Mouse (Mus musculus): ENCODE data around the gene Pigm. TPM values are rescaled to one million over a fixed set of nuclear protein-coding genes. Genes with fewer than 3 reads are reported as not detected.

Gene Pigm
- polyA plus RNA-seq, 1 experiment from 2014 or later, result 4.3 TPM

GRCm38 (mm10) chr1:172423393-172423792 is 47.0 kb downstream of the Pigm start:
- Histone ChIP-seq H3K4me1 (no peaks in the 10 kb centered on the region), H3K9me3 (replicated peaks) (no peaks in the 10 kb centered on the region), H3K4me2 (no peak overlapping the region), H3K27ac (no peak overlapping the region), H3K9ac (no peak overlapping the region), H3K27me3 (replicated peaks) (no peaks in the 10 kb centered on the region), H3K4me3 (no peak overlapping the region), H3K36me3 (no peaks in the 10 kb centered on the region)
- 42% methylated on average over 1 of the region's 1 CpGs for WGBS (ENCODE audit: insufficient replicate concordance)
- no peak for ATAC-seq

GRCm38 (mm10) chr1:172426419-172426818 is 50.1 kb downstream of the Pigm start:
- Histone ChIP-seq H3K27me3 (replicated peaks) (0 out of 2 replicates have a peak, but pooled peaks cover 3% of the 10 kb centered on the region), H3K27ac (no peak overlapping the region), H3K9me3 (replicated peaks) (no peaks in the 10 kb centered on the region), H3K4me2 (no peak overlapping the region), H3K36me3 (no peaks in the 10 kb centered on the region), H3K4me3 (no peak overlapping the region), H3K9ac (no peak overlapping the region), H3K4me1 (0 out of 2 replicates have a peak, but pooled peaks cover under 1% of the 10 kb centered on the region)
- 54% methylated on average over 1 of the region's 1 CpGs for WGBS (ENCODE audit: insufficient replicate concordance)
- no peak for ATAC-seq

- 64% methylated on average over 3 of the region's 3 CpGs for WGBS (ENCODE audit: insufficient replicate concordance)
- H3K4me2 ChIP-seq, result no peak overlapping the region
- H3K4me3 ChIP-seq, result no peak overlapping the region
- no peaks in the 10 kb centered on the region for H3K36me3 ChIP-seq
- H3K9me3 ChIP-seq (replicated peaks), result no peaks in the 10 kb centered on the region
- no peak overlapping the region for H3K27ac ChIP-seq
- 0 out of 2 replicates have a peak, but pooled peaks cover 3% of the 10 kb centered on the region for H3K27me3 ChIP-seq (replicated peaks)
- no peak overlapping the region for H3K9ac ChIP-seq
- ATAC-seq, result no peak
- H3K4me1 ChIP-seq, result peaks cover 14% of the 10 kb centered on the region
Observed at GRCm38 (mm10) chr1:172427841-172428240, 51.5 kb downstream of the Pigm start.

GRCm38 (mm10) chr1:172428614-172429013 is 52.3 kb downstream of the Pigm start:
- Histone ChIP-seq H3K36me3 (no peaks in the 10 kb centered on the region), H3K4me2 (no peak overlapping the region), H3K27me3 (replicated peaks) (0 out of 2 replicates have a peak, but pooled peaks cover 3% of the 10 kb centered on the region), H3K4me3 (no peak overlapping the region), H3K4me1 (peaks cover 18% of the 10 kb centered on the region), H3K27ac (no peak overlapping the region), H3K9ac (no peak overlapping the region), H3K9me3 (replicated peaks) (no peaks in the 10 kb centered on the region)
- no peak for ATAC-seq
- 50% methylated on average over 1 of the region's 1 CpGs for WGBS (ENCODE audit: insufficient replicate concordance)

- Histone ChIP-seq H3K4me2 (no peak overlapping the region), H3K9ac (no peak overlapping the region), H3K4me3 (no peak overlapping the region), H3K27me3 (replicated peaks) (0 out of 2 replicates have a peak, but pooled peaks cover 3% of the 10 kb centered on the region), H3K9me3 (replicated peaks) (no peaks in the 10 kb centered on the region), H3K36me3 (no peaks in the 10 kb centered on the region), H3K27ac (no peak overlapping the region), H3K4me1 (peaks cover 18% of the 10 kb centered on the region)
- ATAC-seq, result no peak
- WGBS (ENCODE audit: insufficient replicate concordance), result 39% methylated on average over 9 of the region's 9 CpGs
Observed at GRCm38 (mm10) chr1:172430731-172431220, 54.4 kb downstream of the Pigm start.

GRCm38 (mm10) chr1:172431836-172432586 is 55.7 kb downstream of the Pigm start:
- H3K4me2 ChIP-seq, result no peak overlapping the region
- no peaks in the 10 kb centered on the region for H3K36me3 ChIP-seq
- ATAC-seq, result no peak; the same call in 1 of the 2 replicates
- WGBS (ENCODE audit: insufficient replicate concordance), result 38% methylated on average over 4 of the region's 4 CpGs
- H3K4me1 ChIP-seq, result peaks cover 18% of the 10 kb centered on the region
- H3K27me3 ChIP-seq (replicated peaks), result 0 out of 2 replicates have a peak, but pooled peaks cover 3% of the 10 kb centered on the region
- H3K27ac ChIP-seq, result no peak overlapping the region
- H3K9me3 ChIP-seq (replicated peaks), result no peaks in the 10 kb centered on the region
- no peak overlapping the region for H3K4me3 ChIP-seq
- no peak overlapping the region for H3K9ac ChIP-seq

GRCm38 (mm10) chr1:172432587-172432955 is 56.2 kb downstream of the Pigm start:
- H3K27ac ChIP-seq, result no peak overlapping the region
- peaks cover 18% of the 10 kb centered on the region for H3K4me1 ChIP-seq
- H3K9me3 ChIP-seq (replicated peaks), result no peaks in the 10 kb centered on the region
- H3K27me3 ChIP-seq (replicated peaks), result 0 out of 2 replicates have a peak, but pooled peaks cover 3% of the 10 kb centered on the region
- no peaks in the 10 kb centered on the region for H3K36me3 ChIP-seq
- no peak overlapping the region for H3K4me3 ChIP-seq
- 69% methylated on average over 3 of the region's 3 CpGs for WGBS (ENCODE audit: insufficient replicate concordance)
- no peak overlapping the region for H3K9ac ChIP-seq
- H3K4me2 ChIP-seq, result no peak overlapping the region
- no peak for ATAC-seq

- H3K9me3 ChIP-seq (replicated peaks), result no peaks in the 10 kb centered on the region
- no peak overlapping the region for H3K9ac ChIP-seq
- H3K4me2 ChIP-seq, result no peak overlapping the region
- H3K4me1 ChIP-seq, result peaks cover 18% of the 10 kb centered on the region
- H3K27ac ChIP-seq, result no peak overlapping the region
- H3K4me3 ChIP-seq, result no peak overlapping the region
- WGBS (ENCODE audit: insufficient replicate concordance), result 56% methylated on average over 20 of the region's 20 CpGs
- 0 out of 2 replicates have a peak, but pooled peaks cover 3% of the 10 kb centered on the region for H3K27me3 ChIP-seq (replicated peaks)
- H3K36me3 ChIP-seq, result no peaks in the 10 kb centered on the region
- ATAC-seq, result no peak
Observed at GRCm38 (mm10) chr1:172433012-172433850, 56.9 kb downstream of the Pigm start.

Other genes starting within 250 kb of the Pigm start
- 55.0 and 56.8 TPM in 2 replicates for gene Pex19, start 249.8 kb upstream of the Pigm start, polyA plus RNA-seq (2016; fragmentation: Nextera tagmentation; extraction: Ambion mirVana)
- 77.8 and 82.3 TPM in 2 replicates for gene Dcaf8, start 228.5 kb upstream of the Pigm start, polyA plus RNA-seq (2016; fragmentation: Nextera tagmentation; extraction: Ambion mirVana)
- gene Pea15a, start 169.7 kb upstream of the Pigm start, polyA plus RNA-seq (2016; fragmentation: Nextera tagmentation; extraction: Ambion mirVana), result 25.7 and 26.0 TPM in 2 replicates
- 0.08 and 0.32 TPM in 2 replicates for gene Casq1, start 156.7 kb upstream of the Pigm start, polyA plus RNA-seq (2016; fragmentation: Nextera tagmentation; extraction: Ambion mirVana)
- gene Atp1a4, start 118.1 kb upstream of the Pigm start, polyA plus RNA-seq (2016; fragmentation: Nextera tagmentation; extraction: Ambion mirVana), result not detected in 2 replicates
- gene Igsf8, start 114.9 kb upstream of the Pigm start, polyA plus RNA-seq (2016; fragmentation: Nextera tagmentation; extraction: Ambion mirVana), result 19.0 and 20.5 TPM in 2 replicates
- 0.24 and 0.36 TPM in 2 replicates for gene Atp1a2, start 78.5 kb upstream of the Pigm start, polyA plus RNA-seq (2016; fragmentation: Nextera tagmentation; extraction: Ambion mirVana)
- gene Kcnj9, start 47.2 kb upstream of the Pigm start, polyA plus RNA-seq (2016; fragmentation: Nextera tagmentation; extraction: Ambion mirVana), result not detected in 2 replicates
- gene Kcnj10, start 35.3 kb upstream of the Pigm start, polyA plus RNA-seq (2016; fragmentation: Nextera tagmentation; extraction: Ambion mirVana), result 0.02 and 0.07 TPM in 2 replicates
- gene Slamf9, start 98.8 kb downstream of the Pigm start, polyA plus RNA-seq (2016; fragmentation: Nextera tagmentation; extraction: Ambion mirVana), result 1.1 and 1.3 TPM in 2 replicates
- 3.9 and 4.2 TPM in 2 replicates for gene Igsf9, start 105.2 kb downstream of the Pigm start, polyA plus RNA-seq (2016; fragmentation: Nextera tagmentation; extraction: Ambion mirVana)
- 177 and 178 TPM in 2 replicates for gene Tagln2, start 123.5 kb downstream of the Pigm start, polyA plus RNA-seq (2016; fragmentation: Nextera tagmentation; extraction: Ambion mirVana)
- 0.55 and 0.79 TPM in 2 replicates for gene Cfap45, start 144.3 kb downstream of the Pigm start, polyA plus RNA-seq (2016; fragmentation: Nextera tagmentation; extraction: Ambion mirVana)
- not detected in 2 replicates for gene Vsig8, start 179.4 kb downstream of the Pigm start, polyA plus RNA-seq (2016; fragmentation: Nextera tagmentation; extraction: Ambion mirVana)
- gene Slamf8, start 214.0 kb downstream of the Pigm start, polyA plus RNA-seq (2016; fragmentation: Nextera tagmentation; extraction: Ambion mirVana), result not detected in 2 replicates
- gene Fcrl6, start 226.0 kb downstream of the Pigm start, polyA plus RNA-seq (2016; fragmentation: Nextera tagmentation; extraction: Ambion mirVana), result not detected in 2 replicates

All from liver, embryonic 12.5 days (tissue).